Mouse (Mus musculus): ENCODE measurements at regions not wholly inside any gene's neighbourhood (a gene's known extent, or its start where the extent isn't known, plus 50 kb on each side); places are given as distances from the start of the nearest gene placed in this dataset.

DNA sequence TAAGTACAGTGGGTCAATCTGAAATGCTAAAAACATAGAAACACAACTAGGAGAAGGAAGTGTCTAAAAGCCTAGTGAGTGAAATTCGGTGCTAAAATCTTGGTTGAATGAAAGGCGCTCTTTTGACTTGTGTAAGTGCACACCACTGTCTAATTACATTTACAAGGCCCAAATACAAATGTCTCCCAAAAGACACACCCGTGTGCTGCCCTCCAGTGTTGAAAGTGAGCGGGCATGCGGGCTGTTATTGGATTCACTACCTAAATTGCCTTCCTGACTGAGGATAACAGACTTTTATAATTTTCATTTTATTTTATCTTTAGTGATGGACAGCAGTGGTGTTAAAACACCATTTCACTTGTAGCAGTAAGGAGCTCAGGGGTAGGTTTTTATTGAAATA lies 180.8 kb downstream of the Lrrn1 start:
- TF ChIP-seq CHD2 (IDR thresholded peaks at IDR 0.05; ENCODE audit: low read depth, low read length), result no peak
- TF ChIP-seq ZNF384 (IDR thresholded peaks at IDR 0.05; ENCODE audit: low read depth, low read length), result no peak
- no peak for TF ChIP-seq HCFC1 (IDR thresholded peaks at IDR 0.05; ENCODE audit: borderline replicate concordance, insufficient read depth, low read length)
- no peak for TF ChIP-seq MAFK (IDR thresholded peaks at IDR 0.05; ENCODE audit: insufficient read depth, low read depth, low read length)
- TF ChIP-seq ZC3H11A (IDR thresholded peaks at IDR 0.05; ENCODE audit: borderline replicate concordance, low read depth, low read length), result no peak
